ENCODE assay signal across 9 mouse cellular contexts in the genomic region with DNA sequence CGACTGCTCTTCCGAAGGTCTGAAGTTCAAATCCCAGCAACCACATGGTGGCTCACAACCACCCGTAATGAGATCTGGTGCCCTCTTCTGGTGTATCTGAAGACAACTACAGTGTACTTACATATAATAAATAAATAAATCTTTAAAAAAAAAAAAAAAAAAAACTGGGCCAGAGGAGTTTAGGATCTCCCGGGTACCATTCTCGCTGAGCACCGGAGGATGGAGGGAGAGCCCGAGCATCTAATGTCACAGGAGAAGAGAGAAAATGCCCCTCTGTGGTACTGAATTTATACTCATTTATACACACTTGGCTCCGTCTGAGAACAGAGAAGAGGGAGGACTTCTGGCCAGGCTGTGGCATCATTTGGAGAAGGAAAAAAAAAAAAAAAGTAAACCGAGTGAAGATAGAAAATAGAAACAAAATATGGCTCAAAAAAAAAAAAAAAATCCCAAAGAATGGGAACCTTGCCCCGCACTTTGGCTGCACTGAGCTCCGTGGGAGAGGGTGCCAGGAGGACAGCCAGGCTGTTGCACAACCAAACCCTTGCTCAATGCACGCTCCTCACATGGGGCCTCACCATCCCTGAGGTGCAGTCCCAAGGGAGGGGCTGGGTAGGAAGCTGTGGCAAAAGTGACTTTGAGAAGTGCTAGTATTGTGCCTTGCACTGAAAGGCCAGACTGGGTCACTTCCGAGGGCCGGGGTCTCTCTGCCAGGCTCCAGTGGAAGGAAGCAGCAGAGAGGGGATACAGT. TPM values are rescaled to one million over a fixed set of nuclear protein-coding genes. Genes with fewer than 3 reads are reported as not detected.
DNase-seq lines count a peak whose midpoint lies in the region; ATAC-seq and TF ChIP-seq lines count a peak whose summit lies in the region.
"Had no signal": no experiment of that assay in that cellular context is flagged by ENCODE, and none has a peak within 500 bp of the region (broad histone marks: within the 10 kb centered on the region; RNA-seq: fewer than 3 reads in every experiment).

No protein-coding gene starts in this region.

- no peak overlapping the region for H3ac ChIP-seq in C2C12 (ENCODE audit: control insufficient read depth, insufficient read length, low read depth)

- H3K4me3 ChIP-seq in C2C12 (ENCODE audit: insufficient read depth, poor library complexity, severe bottlenecking), result no peak overlapping the region

- no peaks in the 10 kb centered on the region for H3K79me2 ChIP-seq in C2C12 (ENCODE audit: control insufficient read depth, insufficient read depth)

- no peak for ATAC-seq in erythroid progenitor cell, adult 5-6 weeks (replicated peaks; ENCODE audit: low FRiP score, poor library complexity, severe bottlenecking)
- ATAC-seq: Patski had no signal

- no peaks in the 10 kb centered on the region for H3K36me3 ChIP-seq in C2C12 (ENCODE audit: control insufficient read depth, insufficient read depth)

- no peaks in the 10 kb centered on the region for H3K79me3 ChIP-seq in C2C12 (ENCODE audit: low read depth)

- DNase-seq in heart, adult 11 months, result peak; percentile 96
- DNase-seq in heart, postnatal 4 days, result no peak
- peak; percentile 54 to 55 for DNase-seq in cerebellum, adult 18-20 months
- peak; percentile 47 for DNase-seq in kidney, postnatal 10 days
- DNase-seq in ovary, postnatal 14 days (ENCODE audit: low spot score), result peak; percentile 29
- no peak for DNase-seq in frontal cortex, postnatal 36 days (ENCODE audit: low spot score in 2 of 2)

- TF ChIP-seq CTCF in C2C12 (IDR thresholded peaks at IDR 0.05; ENCODE audit: control insufficient read depth, insufficient read depth, insufficient read length), result no peak

- no peaks in the 10 kb centered on the region for H3K27me3 ChIP-seq in C2C12 (ENCODE audit: control insufficient read depth, insufficient read depth, insufficient read length)

TF ChIP-seq in C2C12, 6 proteins besides CTCF, POLR2A, EP300 and RAD21:
- TF ChIP-seq MAX (IDR thresholded peaks at IDR 0.05) (no peak), CEBPB (IDR thresholded peaks at IDR 0.05; ENCODE audit: low read depth) (peak; percentile 70)

RNA-seq across cellular contexts. Expression of a gene that starts 15.2 kb away (rescaled TPM):
- 1 to 10 TPM; 9.8 to 9.9 TPM for total RNA-seq in heart, postnatal 4 days (2021)
- polyA plus RNA-seq in C2C12 (2012; fragmentation: generic; extraction: Trizol), result 15.5 TPM
- total RNA-seq in erythroid progenitor cell, adult 5-6 weeks (2015; ENCODE audit: low replicate concordance), result 2.9 and 8.8 TPM in 2 replicates
- total RNA-seq in erythroid progenitor cell, adult 5-6 weeks (2017; ENCODE audit: low replicate concordance), result 0.39 and 2.2 TPM in 2 replicates

Comparison
In these comparisons a context has a peak if more than half of its experiments do, and no peak if none do; other contexts are left out.
1. DNase-seq: peak in heart, adult 11 months (single experiment), cerebellum, adult 18-20 months (2 of 2), kidney, postnatal 10 days (single experiment) and ovary, postnatal 14 days (single experiment); none in heart, postnatal 4 days (single experiment) and frontal cortex, postnatal 36 days (0 of 2).